Mouse (Mus musculus) spleen, adult 2 months (tissue): ENCODE data around the gene Serpinb7.

Experiments
- CTCF ChIP-seq: fragments of 200-500 bp; IDR thresholded peaks from 2 replicates; pipeline ENCODE4 v1.5.1; 2011; ENCODE audit warnings: mild to moderate bottlenecking, inconsistent platforms; ENCODE audit not compliant: insufficient read depth, insufficient read length, insufficient replicate concordance; ENCODE audit errors: extremely low read depth
- POLR2A ChIP-seq: fragments of 200-500 bp; IDR thresholded peaks from 2 replicates; pipeline ENCODE4 v1.6.1; 2011; ENCODE audit warnings: low read depth, low read length, inconsistent platforms

DNA sequence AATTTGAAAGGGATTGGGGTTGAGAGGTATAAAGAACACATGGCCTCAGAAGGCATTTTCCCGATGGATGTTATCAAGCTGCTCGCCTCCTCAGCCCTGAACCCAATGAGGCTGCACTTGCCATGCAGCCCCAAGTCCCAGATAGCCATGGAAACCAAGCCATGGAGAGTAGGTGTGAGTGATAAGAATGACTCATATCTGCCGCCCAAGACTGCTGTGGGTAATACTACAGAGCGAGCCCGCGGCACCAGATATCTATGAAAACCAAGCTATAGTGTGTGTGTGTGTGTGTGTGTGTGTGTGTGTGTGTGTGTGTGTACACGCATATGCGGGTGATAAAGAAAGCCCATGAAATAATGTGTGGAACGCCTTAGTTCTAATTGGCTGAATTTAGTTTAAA is 14.9 kb upstream of the Serpinb7 start:
- no peak for TF ChIP-seq CTCF
- TF ChIP-seq POLR2A, result no peak
